Mouse (Mus musculus): ENCODE results near the gene 1700057G04Rik. TPM values are rescaled to one million over a fixed set of nuclear protein-coding genes. Genes with fewer than 3 reads are reported as not detected.

The 1700057G04Rik gene
- polyA plus RNA-seq (2014; fragmentation: Nextera tagmentation; extraction: Ambion mirVana): not detected in 2 replicates

GRCm38 (mm10) chr9:92309077-92309476, at the start of gene 1700057G04Rik:
Gene 1700057G04Rik (plus strand): TSS chr9:92309377.
- no peak for DNase-seq (ENCODE audit: low spot score)

GRCm38 (mm10) chr9:92260481-92261159, 48.6 kb upstream of the 1700057G04Rik start:
- no peaks in the 10 kb centered on the region for H3K36me3 ChIP-seq (ENCODE audit: control insufficient read depth, insufficient read depth, low read length)
- no peak for ATAC-seq (replicated peaks; ENCODE audit: low FRiP score)
- DNase-seq (ENCODE audit: low spot score): no peak
- H3K4me2 ChIP-seq (ENCODE audit: low read depth, low read length, severe bottlenecking): no peak overlapping the region
- no peaks in the 10 kb centered on the region for H3K4me1 ChIP-seq (replicated peaks; ENCODE audit: control insufficient read depth, insufficient read depth, low read length)
- no peaks in the 10 kb centered on the region for H3K9me3 ChIP-seq (ENCODE audit: control insufficient read depth, low read length)
- no peak overlapping the region for H3K27ac ChIP-seq (ENCODE audit: low read depth, low read length)
- 89% methylated on average over 7 of the region's 7 CpGs for WGBS
- no peak overlapping the region for H3K9ac ChIP-seq (ENCODE audit: low read length)
- no peaks in the 10 kb centered on the region for H3K27me3 ChIP-seq (ENCODE audit: control insufficient read depth, insufficient read depth, low read length)
- no peak overlapping the region for H3K4me3 ChIP-seq (ENCODE audit: low read depth, low read length)

More at GRCm38 (mm10) chr9:92309077-92309476, at the start of gene 1700057G04Rik:
- 96% methylated on average over 1 of the region's 1 CpGs for WGBS
- ATAC-seq (replicated peaks; ENCODE audit: low FRiP score): no peak
- Histone ChIP-seq H3K9me3 (ENCODE audit: control insufficient read depth, low read length) (no peaks in the 10 kb centered on the region), H3K4me1 (replicated peaks; ENCODE audit: control insufficient read depth, insufficient read depth, low read length) (no peaks in the 10 kb centered on the region), H3K4me2 (ENCODE audit: low read depth, low read length, severe bottlenecking) (no peak within 1 kb of the TSS), H3K27me3 (ENCODE audit: control insufficient read depth, insufficient read depth, low read length) (no peaks in the 10 kb centered on the region), H3K4me3 (ENCODE audit: low read depth, low read length) (no peak within 1 kb of the TSS), H3K9ac (ENCODE audit: low read length) (no peak within 1 kb of the TSS), H3K36me3 (ENCODE audit: control insufficient read depth, insufficient read depth, low read length) (no peaks in the 10 kb centered on the region), H3K27ac (ENCODE audit: low read depth, low read length) (no peak within 1 kb of the TSS)

GRCm38 (mm10) chr9:92265719-92266118, 43.5 kb upstream of the 1700057G04Rik start:
- H3K4me3 ChIP-seq (ENCODE audit: low read depth, low read length): no peak overlapping the region
- H3K36me3 ChIP-seq (ENCODE audit: control insufficient read depth, insufficient read depth, low read length): no peaks in the 10 kb centered on the region
- no peaks in the 10 kb centered on the region for H3K4me1 ChIP-seq (replicated peaks; ENCODE audit: control insufficient read depth, insufficient read depth, low read length)
- no peak overlapping the region for H3K9ac ChIP-seq (ENCODE audit: low read length)
- DNase-seq (ENCODE audit: low spot score) (no peak), ATAC-seq (replicated peaks; ENCODE audit: low FRiP score) (no peak; the same call in none of the 2 replicates)
- WGBS: 88% methylated on average over 4 of the region's 4 CpGs
- no peaks in the 10 kb centered on the region for H3K9me3 ChIP-seq (ENCODE audit: control insufficient read depth, low read length)
- H3K27ac ChIP-seq (ENCODE audit: low read depth, low read length): no peak overlapping the region
- no peaks in the 10 kb centered on the region for H3K27me3 ChIP-seq (ENCODE audit: control insufficient read depth, insufficient read depth, low read length)
- H3K4me2 ChIP-seq (ENCODE audit: low read depth, low read length, severe bottlenecking): no peak overlapping the region

- no peaks in the 10 kb centered on the region for H3K9me3 ChIP-seq (ENCODE audit: control insufficient read depth, low read length)
- H3K36me3 ChIP-seq (ENCODE audit: control insufficient read depth, insufficient read depth, low read length): no peaks in the 10 kb centered on the region
- no peak overlapping the region for H3K27ac ChIP-seq (ENCODE audit: low read depth, low read length)
- no peak for ATAC-seq (replicated peaks; ENCODE audit: low FRiP score)
- no peak overlapping the region for H3K4me3 ChIP-seq (ENCODE audit: low read depth, low read length)
- DNase-seq (ENCODE audit: low spot score): no peak
- no peaks in the 10 kb centered on the region for H3K4me1 ChIP-seq (replicated peaks; ENCODE audit: control insufficient read depth, insufficient read depth, low read length)
- no peak overlapping the region for H3K9ac ChIP-seq (ENCODE audit: low read length)
- H3K4me2 ChIP-seq (ENCODE audit: low read depth, low read length, severe bottlenecking): no peak overlapping the region
- no peaks in the 10 kb centered on the region for H3K27me3 ChIP-seq (ENCODE audit: control insufficient read depth, insufficient read depth, low read length)
- 90% methylated on average over 8 of the region's 8 CpGs for WGBS
Measured at GRCm38 (mm10) chr9:92266558-92267171, 42.5 kb upstream of the 1700057G04Rik start.

- H3K4me1 ChIP-seq (replicated peaks; ENCODE audit: control insufficient read depth, insufficient read depth, low read length): no peaks in the 10 kb centered on the region
- ATAC-seq (replicated peaks; ENCODE audit: low FRiP score) (no peak), DNase-seq (ENCODE audit: low spot score) (no peak)
- H3K4me3 ChIP-seq (ENCODE audit: low read depth, low read length): no peak overlapping the region
- no peaks in the 10 kb centered on the region for H3K9me3 ChIP-seq (ENCODE audit: control insufficient read depth, low read length)
- H3K27ac ChIP-seq (ENCODE audit: low read depth, low read length): no peak overlapping the region
- H3K4me2 ChIP-seq (ENCODE audit: low read depth, low read length, severe bottlenecking): no peak overlapping the region
- no peaks in the 10 kb centered on the region for H3K36me3 ChIP-seq (ENCODE audit: control insufficient read depth, insufficient read depth, low read length)
- 70% methylated on average over 1 of the region's 1 CpGs for WGBS
- H3K27me3 ChIP-seq (ENCODE audit: control insufficient read depth, insufficient read depth, low read length): no peaks in the 10 kb centered on the region
- no peak overlapping the region for H3K9ac ChIP-seq (ENCODE audit: low read length)
Measured at GRCm38 (mm10) chr9:92267732-92268131, 41.4 kb upstream of the 1700057G04Rik start.

- H3K4me3 ChIP-seq (ENCODE audit: low read depth, low read length): no peak overlapping the region
- H3K36me3 ChIP-seq (ENCODE audit: control insufficient read depth, insufficient read depth, low read length): no peaks in the 10 kb centered on the region
- WGBS: 93% methylated on average over 5 of the region's 5 CpGs
- H3K27me3 ChIP-seq (ENCODE audit: control insufficient read depth, insufficient read depth, low read length): no peaks in the 10 kb centered on the region
- no peaks in the 10 kb centered on the region for H3K9me3 ChIP-seq (ENCODE audit: control insufficient read depth, low read length)
- H3K4me2 ChIP-seq (ENCODE audit: low read depth, low read length, severe bottlenecking): no peak overlapping the region
- ATAC-seq (replicated peaks; ENCODE audit: low FRiP score) (no peak), DNase-seq (ENCODE audit: low spot score) (no peak)
- no peaks in the 10 kb centered on the region for H3K4me1 ChIP-seq (replicated peaks; ENCODE audit: control insufficient read depth, insufficient read depth, low read length)
- H3K27ac ChIP-seq (ENCODE audit: low read depth, low read length): no peak overlapping the region
- no peak overlapping the region for H3K9ac ChIP-seq (ENCODE audit: low read length)
Measured at GRCm38 (mm10) chr9:92269829-92270404, 39.3 kb upstream of the 1700057G04Rik start.

GRCm38 (mm10) chr9:92270927-92271326, 38.2 kb upstream of the 1700057G04Rik start:
- ATAC-seq (replicated peaks; ENCODE audit: low FRiP score) (no peak), DNase-seq (ENCODE audit: low spot score) (no peak)
- H3K4me1 ChIP-seq (replicated peaks; ENCODE audit: control insufficient read depth, insufficient read depth, low read length): no peaks in the 10 kb centered on the region
- no peak overlapping the region for H3K27ac ChIP-seq (ENCODE audit: low read depth, low read length)
- no peak overlapping the region for H3K4me3 ChIP-seq (ENCODE audit: low read depth, low read length)
- H3K9me3 ChIP-seq (ENCODE audit: control insufficient read depth, low read length): no peaks in the 10 kb centered on the region
- H3K36me3 ChIP-seq (ENCODE audit: control insufficient read depth, insufficient read depth, low read length): no peaks in the 10 kb centered on the region
- H3K4me2 ChIP-seq (ENCODE audit: low read depth, low read length, severe bottlenecking): no peak overlapping the region
- H3K9ac ChIP-seq (ENCODE audit: low read length): no peak overlapping the region
- no peaks in the 10 kb centered on the region for H3K27me3 ChIP-seq (ENCODE audit: control insufficient read depth, insufficient read depth, low read length)
- 52% methylated on average over 4 of the region's 4 CpGs for WGBS

- no peaks in the 10 kb centered on the region for H3K27me3 ChIP-seq (ENCODE audit: control insufficient read depth, insufficient read depth, low read length)
- no peak for DNase-seq (ENCODE audit: low spot score)
- no peaks in the 10 kb centered on the region for H3K9me3 ChIP-seq (ENCODE audit: control insufficient read depth, low read length)
- H3K4me1 ChIP-seq (replicated peaks; ENCODE audit: control insufficient read depth, insufficient read depth, low read length): no peaks in the 10 kb centered on the region
- H3K9ac ChIP-seq (ENCODE audit: low read length): no peak overlapping the region
- H3K27ac ChIP-seq (ENCODE audit: low read depth, low read length): no peak overlapping the region
- WGBS: 91% methylated on average over 4 of the region's 4 CpGs
- H3K4me3 ChIP-seq (ENCODE audit: low read depth, low read length): no peak overlapping the region
- H3K4me2 ChIP-seq (ENCODE audit: low read depth, low read length, severe bottlenecking): no peak overlapping the region
- no peak for ATAC-seq (replicated peaks; ENCODE audit: low FRiP score)
- no peaks in the 10 kb centered on the region for H3K36me3 ChIP-seq (ENCODE audit: control insufficient read depth, insufficient read depth, low read length)
Measured at GRCm38 (mm10) chr9:92272650-92273049, 36.5 kb upstream of the 1700057G04Rik start.
